Mouse (Mus musculus): ENCODE data around the gene Pamr1. TPM values are rescaled to one million over a fixed set of nuclear protein-coding genes. Genes with fewer than 3 reads are reported as not detected.
A peak's percentile ranks its signal among the peaks of the same experiment; 100 is the strongest.

Pamr1 gene
- total RNA-seq (2021): 10 to 100 TPM in 1 of 2 experiments, 1 to 10 TPM in 1; 8.1 to 11.1 TPM
- long read RNA-seq, experiment 1, transcript Pamr1-201 (11 exons, 2,864 nt): major isoform, 12 of 15 reads
- long read RNA-seq, experiment 1, partial matches to known transcripts: 2 of 15 reads
- long read RNA-seq, experiment 1, other reads (novel, unspliced or antisense): 1 of 15 reads
- long read RNA-seq, experiment 2, transcript Pamr1-201 (11 exons, 2,864 nt): major isoform, 18 of 19 reads
- long read RNA-seq, experiment 2, partial matches to known transcripts: 1 of 19 reads
- long read RNA-seq, experiment 2, other reads (novel, unspliced or antisense): 0 of 19 reads

- peak; percentile 9 to 13 for DNase-seq (ENCODE audit: low spot score in 2 of 2)
Measured at GRCm38 (mm10) chr2:102549611-102550266, at the start of gene Pamr1. TSS of gene Pamr1 (plus strand) at chr2:102550012.

- DNase-seq (ENCODE audit: low spot score in 2 of 2): no peak
Measured at GRCm38 (mm10) chr2:102507633-102508032, 42.2 kb upstream of the Pamr1 start.

GRCm38 (mm10) chr2:102508154-102508553 lies 41.7 kb upstream of the Pamr1 start:
- DNase-seq (ENCODE audit: low spot score in 2 of 2): peak; percentile 3 to 10

- no peak for DNase-seq (ENCODE audit: low spot score in 2 of 2)
Measured at GRCm38 (mm10) chr2:102519956-102520355, 29.9 kb upstream of the Pamr1 start.

GRCm38 (mm10) chr2:102527563-102527962 lies 22.2 kb upstream of the Pamr1 start:
- no peak for DNase-seq (ENCODE audit: low spot score in 2 of 2)

GRCm38 (mm10) chr2:102533437-102533836 lies 16.4 kb upstream of the Pamr1 start:
- DNase-seq (ENCODE audit: low spot score in 2 of 2): no peak

- no peak for DNase-seq (ENCODE audit: low spot score in 2 of 2)
Measured at GRCm38 (mm10) chr2:102536766-102537165, 13.0 kb upstream of the Pamr1 start.

GRCm38 (mm10) chr2:102540438-102541230 lies 9.2 kb upstream of the Pamr1 start:
- DNase-seq (ENCODE audit: low spot score in 2 of 2): no peak

GRCm38 (mm10) chr2:102541404-102542125 lies 8.2 kb upstream of the Pamr1 start:
- DNase-seq (ENCODE audit: low spot score in 2 of 2): peak in 1 of 2 experiments; percentile 12

- no peak for DNase-seq (ENCODE audit: low spot score in 2 of 2)
Measured at GRCm38 (mm10) chr2:102543961-102544719, 5.7 kb upstream of the Pamr1 start.

- DNase-seq (ENCODE audit: low spot score in 2 of 2): no peak
Measured at GRCm38 (mm10) chr2:102550910-102551582, 1.2 kb downstream of the Pamr1 start.

- no peak for DNase-seq (ENCODE audit: low spot score in 2 of 2)
Measured at GRCm38 (mm10) chr2:102551594-102551993, 1.8 kb downstream of the Pamr1 start.

GRCm38 (mm10) chr2:102552095-102552537 lies 2.3 kb downstream of the Pamr1 start:
- DNase-seq (ENCODE audit: low spot score in 2 of 2): peak in 1 of 2 experiments; percentile 2

GRCm38 (mm10) chr2:102557085-102557484 lies 7.3 kb downstream of the Pamr1 start:
- DNase-seq (ENCODE audit: low spot score in 2 of 2): no peak

GRCm38 (mm10) chr2:102558965-102559364 lies 9.2 kb downstream of the Pamr1 start:
- peak in 1 of 2 experiments; percentile 2 for DNase-seq (ENCODE audit: low spot score in 2 of 2)

GRCm38 (mm10) chr2:102563848-102564247 lies 14.0 kb downstream of the Pamr1 start:
- DNase-seq (ENCODE audit: low spot score in 2 of 2): no peak

- DNase-seq (ENCODE audit: low spot score in 2 of 2): no peak
Measured at GRCm38 (mm10) chr2:102579248-102579647, 29.4 kb downstream of the Pamr1 start.

GRCm38 (mm10) chr2:102589977-102590376 lies 40.2 kb downstream of the Pamr1 start:
- DNase-seq (ENCODE audit: low spot score in 2 of 2): peak; percentile 29 to 71

- DNase-seq (ENCODE audit: low spot score in 2 of 2): no peak
Measured at GRCm38 (mm10) chr2:102594535-102594934, 44.7 kb downstream of the Pamr1 start.
